Mouse (Mus musculus) v-Abl transformed pro-B cells (cell line): ENCODE results near the gene Ptprj.

ENCODE experiments used
- in situ Hi-C, 2 experiments: fragments of 400-800 bp; cut with MboI; formaldehyde crosslinking; loops; one replicate each; pipeline ENCODE4 v1.15.1; 2025; ENCODE audit not compliant: unreplicated experiment in 2 of 2

Gene Ptprj

DNA sequence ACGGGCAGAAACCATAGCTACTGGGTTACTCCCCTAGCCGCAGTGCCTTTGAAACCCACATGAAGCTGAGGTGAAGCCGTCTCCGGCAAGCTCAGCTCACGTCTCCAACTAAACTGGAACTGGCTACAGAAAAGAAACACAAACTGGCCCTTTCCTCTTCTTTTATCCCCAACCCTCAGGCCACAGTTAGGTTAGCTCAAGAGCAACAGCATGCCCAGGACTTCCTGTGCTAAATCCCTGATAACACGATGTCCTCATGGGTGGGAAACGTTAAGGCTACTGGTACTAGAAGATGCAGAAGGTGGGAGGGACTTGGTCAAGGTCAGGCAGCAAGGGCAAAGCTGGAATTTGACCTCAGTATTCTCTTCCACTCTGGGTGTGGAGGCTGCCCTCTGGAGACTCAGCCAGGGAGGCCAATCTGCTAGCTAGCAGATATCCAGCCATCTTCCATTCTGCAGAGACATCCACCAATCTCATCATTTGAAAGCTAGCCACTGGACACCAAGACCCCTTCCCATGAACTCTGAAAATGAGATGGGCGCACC lies 18.2 kb downstream of the Ptprj start:
- in situ Hi-C loops, result no loop called here

DNA sequence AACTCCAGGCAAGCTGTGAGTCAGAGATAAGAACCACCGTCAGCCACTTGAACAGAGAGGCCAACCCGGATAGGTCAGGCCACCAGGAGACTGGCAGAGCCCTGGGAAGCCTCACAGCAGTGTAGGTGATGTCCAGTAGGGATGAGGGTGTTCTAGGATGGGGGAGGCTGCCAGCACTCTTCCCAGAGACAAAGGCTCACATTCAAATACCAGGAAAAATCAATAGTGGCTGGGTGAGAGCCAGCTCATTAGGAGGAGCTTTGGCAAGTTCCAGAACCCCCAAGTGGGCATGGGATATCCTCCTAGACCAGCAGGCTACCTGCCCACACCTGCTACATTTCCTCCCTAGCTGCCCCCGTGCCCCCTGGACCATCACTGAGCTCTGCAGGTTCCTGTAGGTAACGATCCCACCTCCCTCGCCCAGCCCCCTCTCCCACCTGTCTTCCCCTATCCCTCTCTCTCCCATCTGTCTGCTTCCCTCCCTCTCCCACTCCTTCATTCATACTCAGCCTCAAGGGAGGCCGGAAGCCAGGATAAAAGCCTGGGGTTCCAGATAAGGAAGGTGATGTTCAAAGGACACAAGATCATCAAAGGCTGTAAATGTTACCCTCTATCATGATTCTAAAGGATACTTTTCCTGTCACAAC lies 20.1 kb downstream of the Ptprj start:
- in situ Hi-C loops, result no loop called here

DNA sequence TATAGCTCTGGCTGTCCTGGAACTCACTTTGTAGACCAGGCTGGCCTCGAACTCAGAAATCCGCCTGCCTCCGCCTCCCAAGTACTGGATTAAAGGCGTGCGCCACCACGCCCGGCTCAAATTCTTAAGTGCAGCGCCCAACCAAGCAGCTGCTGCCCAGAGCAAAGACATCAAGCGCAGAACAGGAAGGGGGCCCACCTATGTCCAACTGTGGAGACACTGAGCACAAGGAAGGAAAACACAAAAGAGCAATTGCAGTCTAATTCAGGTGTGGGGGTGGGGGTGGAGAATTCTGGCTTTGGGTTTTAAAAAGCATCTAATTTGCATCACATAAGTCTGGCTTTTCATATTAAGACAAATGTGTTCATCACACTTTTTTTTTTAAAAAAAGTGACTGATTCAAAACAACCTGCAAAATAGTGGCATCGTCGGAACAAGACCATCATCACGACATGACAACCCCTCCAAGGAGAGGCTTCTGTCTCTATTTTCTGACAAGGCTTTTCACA lies 20.7 kb downstream of the Ptprj start:
- in situ Hi-C loops, result no loop called here

- in situ Hi-C loops, result no loop called here
These were observed 21.3 kb downstream of the Ptprj start for GRCm38 (mm10) chr2:90559015-90559687.

GRCm38 (mm10) chr2:90558361-90558760 lies 22.1 kb downstream of the Ptprj start:
- in situ Hi-C loops, result no loop called here

DNA sequence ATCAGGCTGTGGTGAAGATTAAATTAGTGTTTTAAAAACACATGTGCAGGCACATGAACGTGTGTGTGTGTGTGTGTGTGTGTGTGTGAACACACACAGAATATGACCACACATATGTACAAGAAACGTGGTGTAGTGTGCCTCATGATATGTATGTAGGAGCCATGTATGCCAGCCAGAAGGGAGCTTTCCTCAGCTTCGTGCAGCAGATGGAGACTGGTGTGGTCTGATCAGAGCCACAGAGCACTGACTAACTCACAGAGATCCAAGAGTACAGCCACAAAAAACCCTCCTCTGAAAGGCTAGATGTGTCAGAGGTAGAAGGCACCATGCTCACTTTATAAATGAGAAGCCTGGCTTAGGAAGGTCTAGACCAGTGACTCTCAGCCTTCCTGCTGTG lies 22.5 kb downstream of the Ptprj start:
- in situ Hi-C loops, result no loop called here

- in situ Hi-C loops, result no loop called here
These were observed 24.7 kb downstream of the Ptprj start for GRCm38 (mm10) chr2:90555744-90556143.

DNA sequence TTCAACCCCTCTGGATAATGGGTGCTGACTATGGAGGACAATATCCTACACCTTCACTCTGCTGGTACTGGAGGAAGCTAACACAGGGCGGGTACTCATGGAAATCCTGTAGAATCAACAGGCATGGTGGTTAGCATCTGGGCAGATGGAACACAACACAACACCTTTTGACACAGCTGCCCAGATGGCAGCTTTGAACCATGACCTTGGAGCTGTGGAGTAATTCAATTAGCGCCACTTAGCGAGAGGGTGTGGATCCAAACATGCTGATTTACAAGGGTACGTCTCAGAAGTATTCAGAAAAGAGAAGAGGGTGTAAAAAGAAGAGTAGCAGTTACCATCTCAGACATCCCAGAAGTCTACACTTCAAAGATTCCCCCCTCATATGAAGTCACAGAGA lies 25.6 kb downstream of the Ptprj start:
- in situ Hi-C loops, result no loop called here

- in situ Hi-C loops, result no loop called here
These were observed 26.6 kb downstream of the Ptprj start for GRCm38 (mm10) chr2:90553861-90554260.

- in situ Hi-C loops, result no loop called here
These were observed 29.8 kb downstream of the Ptprj start for GRCm38 (mm10) chr2:90550656-90551055.

DNA sequence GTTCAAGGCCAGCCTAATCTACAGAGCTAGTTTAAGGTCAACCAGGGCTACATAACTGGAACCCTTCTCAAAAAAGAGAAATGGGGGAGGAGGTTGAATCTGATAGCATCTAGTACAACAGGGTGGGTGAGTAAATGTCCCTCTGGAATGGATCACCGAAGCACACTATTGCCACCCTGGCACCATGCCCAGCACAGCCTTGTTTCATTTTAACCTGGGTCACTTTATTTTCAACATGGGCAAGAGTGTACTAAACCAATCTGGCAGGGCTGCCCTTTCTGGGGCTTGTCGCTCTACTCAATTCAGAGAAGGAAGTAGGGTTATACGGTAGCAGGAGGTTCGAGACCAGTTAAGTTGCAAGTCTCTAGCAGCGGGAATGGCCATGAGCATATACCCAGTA lies 31.9 kb downstream of the Ptprj start:
- in situ Hi-C loops, result no loop called here

- in situ Hi-C loops, result no loop called here
These were observed 33.3 kb downstream of the Ptprj start for GRCm38 (mm10) chr2:90547144-90547609.

- in situ Hi-C loops, result no loop called here
These were observed 35.2 kb downstream of the Ptprj start for GRCm38 (mm10) chr2:90545261-90545660.

DNA sequence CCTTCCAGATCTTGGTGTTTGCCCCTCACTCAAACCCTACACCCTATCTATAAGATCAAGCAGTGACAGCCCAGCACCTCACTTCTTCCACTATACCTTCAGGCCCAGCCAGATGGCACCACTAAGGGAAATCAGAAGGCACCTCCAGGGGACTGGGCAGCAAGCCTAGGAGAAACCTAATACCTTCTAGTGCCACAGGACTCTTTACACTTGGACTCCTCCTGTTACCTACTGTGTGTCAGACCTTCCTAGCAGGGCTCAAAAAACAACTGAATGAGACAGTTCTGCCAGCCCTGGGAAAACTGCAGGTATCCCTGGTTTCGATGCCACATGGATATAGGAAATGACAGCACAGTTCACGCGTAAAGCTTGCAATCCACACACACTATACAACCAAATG lies 36.5 kb downstream of the Ptprj start:
- in situ Hi-C loops, result no loop called here

- in situ Hi-C loops, result no loop called here
These were observed 37.2 kb downstream of the Ptprj start for GRCm38 (mm10) chr2:90543106-90543702.

- in situ Hi-C loops, result no loop called here
These were observed 37.8 kb downstream of the Ptprj start for GRCm38 (mm10) chr2:90542656-90543055.

DNA sequence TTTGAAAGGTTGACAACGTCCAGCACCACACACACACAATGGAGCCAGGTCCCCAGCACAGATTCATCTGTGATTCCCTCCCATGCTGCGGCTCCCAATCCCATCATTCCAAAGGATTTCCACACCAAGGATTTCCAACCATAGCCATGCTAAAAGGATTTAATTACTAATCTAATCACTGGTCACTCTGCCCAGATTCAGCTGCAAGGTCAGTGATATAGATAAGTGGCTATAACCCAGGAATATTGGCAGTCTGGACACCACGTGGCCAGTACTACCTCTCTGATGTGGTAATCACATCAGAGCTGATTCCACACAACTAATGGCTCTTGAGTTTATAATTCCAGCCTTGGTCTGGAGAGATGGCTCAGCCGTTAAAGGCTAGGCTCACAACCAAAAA lies 41.2 kb downstream of the Ptprj start:
- in situ Hi-C loops, result no loop called here

- in situ Hi-C loops, result no loop called here
These were observed 43.2 kb downstream of the Ptprj start for GRCm38 (mm10) chr2:90537244-90537643.

- in situ Hi-C loops, result no loop called here
These were observed 43.9 kb downstream of the Ptprj start for GRCm38 (mm10) chr2:90536555-90536954.

DNA sequence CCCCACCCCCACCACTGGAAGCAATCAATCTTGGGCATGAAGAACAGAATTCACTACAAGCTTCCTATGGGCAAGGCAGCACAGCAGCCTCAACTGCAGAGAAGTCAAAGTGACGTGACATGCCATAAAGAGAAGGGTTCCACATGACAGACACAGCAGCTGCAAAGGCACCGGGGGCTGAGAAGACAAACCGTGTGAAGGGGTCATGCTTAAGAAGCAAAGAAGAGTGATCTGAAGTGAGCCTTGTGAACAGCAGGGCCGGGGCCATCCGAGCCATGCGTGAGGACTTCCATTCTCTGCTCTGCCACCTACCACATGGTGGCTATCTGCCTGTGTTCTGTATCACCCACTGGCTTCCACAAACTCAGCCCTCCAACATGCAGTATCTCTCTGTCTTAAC lies 45.7 kb downstream of the Ptprj start:
- in situ Hi-C loops, result loop anchor here in 1 of 2 experiments (5.0 kb wide), 1 partner anchor 43 kb away; no protein-coding TSS in a partner anchor

- in situ Hi-C loops, result loop anchor here in 1 of 2 experiments (5.0 kb wide), 1 partner anchor 43 kb away; no protein-coding TSS in a partner anchor
These were observed 46.5 kb downstream of the Ptprj start for GRCm38 (mm10) chr2:90533944-90534343.
